16 mouse cellular contexts compared by ENCODE assay signal in genomic region chr13:99077039-99077749, GRCm38 (mm10).
"Had no signal": no experiment of that assay in that cellular context is flagged by ENCODE, and none has a peak within 500 bp of the region (broad histone marks: within the 10 kb centered on the region; RNA-seq: fewer than 3 reads in every experiment).

No protein-coding gene starts in this region.

- H3K4me2 ChIP-seq: limb, embryonic 12.5 days; limb, embryonic 15.5 days; liver, embryonic 11.5 days; lung, embryonic 14.5 days; midbrain, embryonic 12.5 days; midbrain, embryonic 15.5 days; neural tube, embryonic 13.5 days had no signal

- ATAC-seq: lung, postnatal 0 days; midbrain, embryonic 15.5 days had no signal

- H3K27ac ChIP-seq: limb, embryonic 12.5 days; limb, embryonic 15.5 days; liver, embryonic 14.5 days; macrophage; midbrain, embryonic 12.5 days; midbrain, embryonic 15.5 days; neural tube, embryonic 13.5 days had no signal

- H3K9ac ChIP-seq: limb, embryonic 12.5 days; limb, embryonic 15.5 days; liver, embryonic 14.5 days; liver, postnatal 0 days; lung, embryonic 14.5 days; midbrain, embryonic 12.5 days; midbrain, embryonic 15.5 days; neural tube, embryonic 13.5 days had no signal

- DNase-seq: kidney, adult 8-10 months; kidney, postnatal 14 days; kidney, postnatal 4 days; left cerebral cortex, postnatal 4 days; liver, postnatal 0 days; lung, embryonic 14.5 days; thymus, postnatal 25 days had no signal

- H3K9me3 ChIP-seq: limb, embryonic 12.5 days; limb, embryonic 15.5 days; midbrain, embryonic 12.5 days; midbrain, embryonic 15.5 days; neural tube, embryonic 13.5 days had no signal

- H3K4me1 ChIP-seq: midbrain, embryonic 12.5 days; midbrain, embryonic 15.5 days had no signal

- H3K27me3 ChIP-seq: limb, embryonic 12.5 days; limb, embryonic 15.5 days; midbrain, embryonic 12.5 days; midbrain, embryonic 15.5 days; neural tube, embryonic 13.5 days had no signal

- H3K4me3 ChIP-seq: limb, embryonic 12.5 days; limb, embryonic 15.5 days; midbrain, embryonic 12.5 days; midbrain, embryonic 15.5 days; neural tube, embryonic 13.5 days had no signal

- H3K36me3 ChIP-seq: limb, embryonic 12.5 days; limb, embryonic 15.5 days; midbrain, embryonic 12.5 days; midbrain, embryonic 15.5 days; neural tube, embryonic 13.5 days had no signal
